8 mouse cellular contexts compared by ENCODE assay signal in the genomic region with DNA sequence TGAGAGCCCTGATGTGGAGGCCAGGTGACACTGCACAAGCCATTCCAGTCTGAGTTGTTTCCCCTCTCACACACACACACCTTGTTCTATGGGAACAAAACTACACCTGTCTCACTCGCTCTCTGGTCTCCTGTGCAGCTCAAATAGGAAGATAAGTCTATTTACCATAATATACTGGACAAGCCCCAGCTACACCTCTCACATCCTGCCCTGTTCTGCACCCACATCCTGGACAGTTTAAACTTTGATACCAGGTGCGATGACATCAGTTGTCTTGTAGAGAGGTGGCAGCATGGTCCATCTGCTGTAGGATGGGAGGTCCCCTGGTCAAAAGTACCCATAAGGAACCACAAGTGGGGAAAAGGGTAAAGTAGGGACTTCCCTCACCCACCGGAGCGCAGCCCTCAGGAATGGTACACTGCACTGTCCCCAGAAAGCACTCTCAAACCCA. TPM values are rescaled to one million over a fixed set of nuclear protein-coding genes. Genes with fewer than 3 reads are reported as not detected.
A peak's percentile ranks its signal among the peaks of the same experiment; 100 is the strongest.
DNase-seq lines count a peak whose midpoint lies in the region; ATAC-seq and TF ChIP-seq lines count a peak whose summit lies in the region.

No protein-coding gene starts in this region.

- peak overlapping the region; percentile 99 for H3K9ac ChIP-seq in heart, embryonic 16.5 days (ENCODE audit: low read length)
- H3K9ac ChIP-seq in lung, embryonic 16.5 days (ENCODE audit: low read length), result peak overlapping the region; percentile 99

- peaks cover 62% of the 10 kb centered on the region for H3K4me1 ChIP-seq in E14TG2a.4 (replicated peaks; ENCODE audit: low read depth, low read length)
- peaks cover 54% of the 10 kb centered on the region for H3K4me1 ChIP-seq in heart, embryonic 16.5 days (ENCODE audit: control insufficient read depth, insufficient read depth, low read length)
- peaks cover 55% of the 10 kb centered on the region for H3K4me1 ChIP-seq in lung, embryonic 16.5 days (replicated peaks; ENCODE audit: control insufficient read depth, insufficient read depth, low read length)
- peaks cover 42% of the 10 kb centered on the region for H3K4me1 ChIP-seq in thymus, adult 2 months (replicated peaks; ENCODE audit: control insufficient read depth, insufficient read depth, low read length)

- H3K27me3 ChIP-seq in E14TG2a.4 (ENCODE audit: insufficient read depth, low read length), result peaks cover 8% of the 10 kb centered on the region; the same call in 1 of the 2 replicates
- no peaks in the 10 kb centered on the region for H3K27me3 ChIP-seq in heart, embryonic 16.5 days (ENCODE audit: control insufficient read depth, insufficient read depth, low read length)
- no peaks in the 10 kb centered on the region for H3K27me3 ChIP-seq in lung, embryonic 16.5 days (ENCODE audit: control insufficient read depth, insufficient read depth, low read depth, low read length)
- no peaks in the 10 kb centered on the region for H3K27me3 ChIP-seq in thymus, adult 2 months (ENCODE audit: control insufficient read depth, insufficient read depth, low read length)

- no peak for TF ChIP-seq CTCF in E14TG2a.4 (conservative IDR thresholded peaks at IDR 0.05; ENCODE audit: low read length)
- TF ChIP-seq CTCF in thymus, adult 2 months (IDR thresholded peaks at IDR 0.05; ENCODE audit: borderline replicate concordance, control insufficient read depth, extremely low read depth, insufficient read depth, low read length, poor library complexity), result no peak

- H3K4me3 ChIP-seq in E14TG2a.4 (replicated peaks; ENCODE audit: low read length), result peak overlapping the region; percentile 95
- H3K4me3 ChIP-seq in heart, embryonic 16.5 days (ENCODE audit: low read length), result peak overlapping the region; percentile 97
- H3K4me3 ChIP-seq in lung, embryonic 16.5 days (ENCODE audit: low read length), result peak overlapping the region; percentile 99
- H3K4me3 ChIP-seq in thymus, adult 2 months (ENCODE audit: control insufficient read depth, insufficient read depth, low read length), result peak overlapping the region; percentile 95

- intact Hi-C loops in left cerebral cortex, postnatal 36 days (cut with DNase I), result loop anchor here (2.0 kb wide), 1 partner anchor 22 kb away; a partner anchor contains a TSS

- DNase-seq in cerebellum, adult 11-12 months, result peak; percentile 52
- peak; percentile 68 for DNase-seq in thymus, adult 2 months
- DNase-seq in MN1 (ENCODE audit: low spot score), result no peak
- no peak for DNase-seq in left cerebral cortex, postnatal 36 days (ENCODE audit: low spot score in 2 of 2)

- 0 out of 2 replicates have a peak, but pooled peaks have one; percentile 21 for TF ChIP-seq POLR2A in thymus, adult 2 months (IDR thresholded peaks at IDR 0.05; ENCODE audit: control insufficient read depth, extremely low read depth, insufficient read depth, low read length, poor library complexity)

- no peaks in the 10 kb centered on the region for H3K9me3 ChIP-seq in E14TG2a.4 (ENCODE audit: low read length)
- no peaks in the 10 kb centered on the region for H3K9me3 ChIP-seq in heart, embryonic 16.5 days (replicated peaks; ENCODE audit: control insufficient read depth, low read length)
- no peaks in the 10 kb centered on the region for H3K9me3 ChIP-seq in lung, embryonic 16.5 days (ENCODE audit: control insufficient read depth, low read length)

- 53% methylated on average over 4 of the region's 4 CpGs for WGBS in heart, embryonic 16.5 days
- WGBS in lung, embryonic 16.5 days, result 35% methylated on average over 4 of the region's 4 CpGs
- under 1% methylated on average over 4 of the region's 4 CpGs for WGBS in thymus, adult 2 months

- no peak for ATAC-seq in cerebellum, adult (ENCODE audit: insufficient number of reproducible peaks, low FRiP score, low TSS enrichment)
- ATAC-seq in heart, embryonic 16.5 days (replicated peaks; ENCODE audit: extremely low read depth, insufficient read depth, low FRiP score), result no peak
- no peak for ATAC-seq in lung, embryonic 16.5 days (ENCODE audit: low read depth)

- H3K4me2 ChIP-seq in heart, embryonic 16.5 days (ENCODE audit: low read depth, low read length), result peak overlapping the region; percentile 66
- peak overlapping the region; percentile 71 for H3K4me2 ChIP-seq in lung, embryonic 16.5 days (ENCODE audit: low read depth, low read length)

- peak overlapping the region; percentile 86 for H3K27ac ChIP-seq in heart, embryonic 16.5 days (ENCODE audit: low read length)
- peak overlapping the region; percentile 85 for H3K27ac ChIP-seq in lung, embryonic 16.5 days (ENCODE audit: low read length)
- peak overlapping the region; percentile 98 for H3K27ac ChIP-seq in thymus, adult 2 months (ENCODE audit: control insufficient read depth, insufficient read depth, low read length)

- peaks cover 7% of the 10 kb centered on the region; the same call in 1 of the 2 replicates for H3K36me3 ChIP-seq in E14TG2a.4 (ENCODE audit: insufficient read depth, low read length)
- H3K36me3 ChIP-seq in heart, embryonic 16.5 days (ENCODE audit: control insufficient read depth, insufficient read depth), result no peaks in the 10 kb centered on the region
- H3K36me3 ChIP-seq in lung, embryonic 16.5 days (ENCODE audit: control insufficient read depth, insufficient read depth, low read length), result no peaks in the 10 kb centered on the region
- no peaks in the 10 kb centered on the region for H3K36me3 ChIP-seq in thymus, adult 2 months (ENCODE audit: control insufficient read depth, insufficient read depth, low read length)

RNA-seq across cellular contexts. Expression of a gene that starts 1.1 kb away (rescaled TPM):
- 11.8 and 15.5 TPM in 2 replicates for polyA plus RNA-seq in heart, embryonic 16.5 days (2015; fragmentation: Nextera tagmentation; extraction: Ambion mirVana)
- 13.7 and 15.0 TPM in 2 replicates for polyA plus RNA-seq in lung, embryonic 16.5 days (2015; fragmentation: Nextera tagmentation; extraction: Ambion mirVana)
- polyA plus RNA-seq in thymus, adult 2 months (2012; rRNA removed), result 515 and 528 TPM in 2 replicates
- total RNA-seq in left cerebral cortex, postnatal 36 days (2021), result 100 to 1,000 TPM; 223 to 239 TPM

RNA-seq across cellular contexts. Expression of a gene that starts 22.0 kb away (rescaled TPM):
- polyA plus RNA-seq in heart, embryonic 16.5 days (2015; fragmentation: Nextera tagmentation; extraction: Ambion mirVana), result 1.4 and 2.4 TPM in 2 replicates
- polyA plus RNA-seq in lung, embryonic 16.5 days (2015; fragmentation: Nextera tagmentation; extraction: Ambion mirVana), result 3.5 and 5.2 TPM in 2 replicates
- polyA plus RNA-seq in thymus, adult 2 months (2012; rRNA removed), result 56.0 and 61.4 TPM in 2 replicates
- 10 to 100 TPM; 69.7 to 72.3 TPM for total RNA-seq in left cerebral cortex, postnatal 36 days (2021)

RNA-seq across cellular contexts. Expression of a gene that starts 35.9 kb away (rescaled TPM):
- polyA plus RNA-seq in heart, embryonic 16.5 days (2015; fragmentation: Nextera tagmentation; extraction: Ambion mirVana), result 8.3 and 11.6 TPM in 2 replicates
- polyA plus RNA-seq in lung, embryonic 16.5 days (2015; fragmentation: Nextera tagmentation; extraction: Ambion mirVana), result 20.0 and 21.5 TPM in 2 replicates
- polyA plus RNA-seq in thymus, adult 2 months (2012; rRNA removed), result 72.7 and 94.1 TPM in 2 replicates
- total RNA-seq in left cerebral cortex, postnatal 36 days (2021), result 10 to 100 TPM; 41.1 to 65.6 TPM

Comparison
In these comparisons a context has a peak if more than half of its experiments do, and no peak if none do; other contexts are left out.
1. DNase-seq: peak in cerebellum, adult 11-12 months (single experiment) and thymus, adult 2 months (single experiment); none in MN1 (single experiment) and left cerebral cortex, postnatal 36 days (0 of 2).
2. RNA of a gene that starts 1.1 kb away (polyA plus RNA-seq): 515 to 528 TPM in thymus, adult 2 months; 11.8 to 15.5 TPM in heart, embryonic 16.5 days and 13.7 to 15.0 TPM in lung, embryonic 16.5 days; every median in the first group is over 10 times any median in the second.
3. Peak in every context shown above with its lines, with median percentiles within 50 percentile points of each other: H3K4me3 ChIP-seq and H3K27ac ChIP-seq.